Mouse (Mus musculus): ENCODE data around the gene Foxg1. TPM values are rescaled to one million over a fixed set of nuclear protein-coding genes. Genes with fewer than 3 reads are reported as not detected.

Gene Foxg1
- polyA plus RNA-seq, 1 experiment from 2014 or later, result not detected

DNA sequence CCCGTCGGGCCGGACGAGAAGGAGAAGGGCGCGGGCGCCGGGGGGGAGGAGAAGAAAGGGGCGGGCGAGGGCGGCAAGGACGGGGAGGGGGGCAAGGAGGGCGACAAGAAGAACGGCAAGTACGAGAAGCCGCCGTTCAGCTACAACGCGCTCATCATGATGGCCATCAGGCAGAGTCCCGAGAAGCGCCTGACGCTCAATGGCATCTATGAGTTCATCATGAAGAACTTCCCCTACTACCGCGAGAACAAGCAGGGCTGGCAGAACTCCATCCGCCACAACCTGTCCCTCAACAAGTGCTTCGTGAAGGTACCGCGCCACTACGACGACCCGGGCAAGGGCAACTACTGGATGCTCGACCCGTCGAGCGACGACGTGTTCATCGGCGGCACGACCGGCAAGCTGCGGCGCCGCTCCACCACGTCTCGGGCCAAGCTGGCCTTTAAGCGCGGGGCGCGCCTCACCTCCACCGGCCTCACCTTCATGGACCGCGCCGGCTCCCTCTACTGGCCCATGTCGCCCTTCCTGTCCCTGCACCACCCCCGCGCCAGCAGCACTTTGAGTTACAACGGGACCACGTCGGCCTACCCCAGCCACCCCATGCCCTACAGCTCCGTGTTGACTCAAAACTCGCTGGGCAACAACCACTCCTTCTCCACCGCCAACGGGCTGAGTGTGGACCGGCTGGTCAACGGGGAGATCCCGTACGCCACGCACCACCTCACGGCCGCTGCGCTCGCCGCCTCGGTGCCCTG is 2.6 kb downstream of the Foxg1 start, which contains the start of gene Gm43517:
Gm43517 (plus strand) TSS at position 299 of the 755 bp plus-strand sequence.
- no peak within 1 kb of the TSS for H3K9ac ChIP-seq (replicated peaks; ENCODE audit: low read length)
- peak within 1 kb of the TSS; percentile 40 for H3K4me3 ChIP-seq (ENCODE audit: low read length)
- under 1% methylated on average over 63 of the region's 75 CpGs for WGBS
- peak within 1 kb of the TSS; percentile 48 for H3K4me2 ChIP-seq (replicated peaks; ENCODE audit: low read depth, low read length)
- ATAC-seq (ENCODE audit: low FRiP score, low TSS enrichment), result peak; percentile 63
- H3K27ac ChIP-seq (ENCODE audit: low read length), result no peak within 1 kb of the TSS
- no peaks in the 10 kb centered on the region for H3K36me3 ChIP-seq (ENCODE audit: insufficient read depth, low read length)
- peaks cover 11% of the 10 kb centered on the region for H3K4me1 ChIP-seq (ENCODE audit: insufficient read depth, low read length)
- no peaks in the 10 kb centered on the region for H3K9me3 ChIP-seq (ENCODE audit: low read length)
- peaks cover 72% of the 10 kb centered on the region for H3K27me3 ChIP-seq (ENCODE audit: insufficient read depth, low read length)

DNA sequence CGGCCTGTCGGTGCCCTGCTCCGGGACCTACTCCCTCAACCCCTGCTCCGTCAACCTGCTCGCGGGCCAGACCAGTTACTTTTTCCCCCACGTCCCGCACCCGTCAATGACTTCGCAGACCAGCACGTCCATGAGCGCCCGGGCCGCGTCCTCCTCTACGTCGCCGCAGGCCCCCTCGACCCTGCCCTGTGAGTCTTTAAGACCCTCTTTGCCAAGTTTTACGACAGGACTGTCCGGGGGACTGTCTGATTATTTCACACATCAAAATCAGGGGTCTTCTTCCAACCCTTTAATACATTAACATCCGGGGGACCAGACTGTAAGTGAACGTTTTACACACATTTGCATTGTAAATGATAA is 3.2 kb downstream of the Foxg1 start:
- Histone ChIP-seq H3K36me3 (ENCODE audit: insufficient read depth, low read length) (no peaks in the 10 kb centered on the region), H3K9me3 (ENCODE audit: low read length) (no peaks in the 10 kb centered on the region), H3K4me3 (ENCODE audit: low read length) (no peak overlapping the region), H3K9ac (replicated peaks; ENCODE audit: low read length) (no peak overlapping the region), H3K27ac (ENCODE audit: low read length) (no peak overlapping the region), H3K4me2 (replicated peaks; ENCODE audit: low read depth, low read length) (no peak overlapping the region), H3K27me3 (ENCODE audit: insufficient read depth, low read length) (peaks cover 72% of the 10 kb centered on the region), H3K4me1 (ENCODE audit: insufficient read depth, low read length) (peaks cover 11% of the 10 kb centered on the region)
- ATAC-seq (ENCODE audit: low FRiP score, low TSS enrichment), result no peak
- 2% methylated on average over 23 of the region's 23 CpGs for WGBS

GRCm38 (mm10) chr12:49386081-49386805 is 3.8 kb downstream of the Foxg1 start:
- 15% methylated on average over 10 of the region's 10 CpGs for WGBS
- H3K27me3 ChIP-seq (ENCODE audit: insufficient read depth, low read length), result peaks cover 71% of the 10 kb centered on the region
- ATAC-seq (ENCODE audit: low FRiP score, low TSS enrichment), result no peak

DNA sequence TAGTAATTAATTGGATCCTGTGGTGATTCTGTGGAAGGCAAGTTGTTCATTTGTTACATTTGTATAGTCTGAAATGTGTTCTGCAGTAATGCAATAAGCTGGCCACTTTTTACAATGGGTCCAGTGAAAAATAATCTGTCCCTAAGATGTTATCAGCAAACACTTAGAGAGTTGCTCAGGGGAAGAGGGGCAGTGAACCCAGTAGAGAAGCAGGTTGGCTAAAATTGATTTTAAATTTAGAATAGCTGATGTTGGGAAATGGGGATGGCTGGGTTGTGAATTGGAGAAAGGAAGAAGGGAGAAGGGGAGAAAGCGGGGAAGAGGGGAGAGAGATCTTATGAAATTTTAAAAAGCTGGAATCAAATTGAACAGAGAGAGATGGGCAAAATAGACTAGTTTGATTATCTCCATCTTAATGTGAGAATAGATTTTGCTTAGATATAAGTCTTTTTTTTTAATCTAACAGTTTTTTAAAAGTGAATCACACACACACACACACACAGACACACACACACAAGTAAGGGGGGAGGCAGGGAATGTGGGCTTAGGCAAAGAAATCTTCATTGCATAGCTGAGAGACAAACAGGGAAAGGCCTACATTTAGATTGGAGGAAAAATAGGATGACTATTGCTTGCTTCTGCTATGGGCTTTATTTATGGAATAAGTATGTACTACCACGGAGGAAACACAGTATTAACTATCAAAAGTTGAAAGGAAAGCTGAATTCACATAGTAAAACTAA is 5.6 kb downstream of the Foxg1 start:
- Histone ChIP-seq H3K27ac (ENCODE audit: low read length) (no peak overlapping the region), H3K36me3 (ENCODE audit: insufficient read depth, low read length) (no peaks in the 10 kb centered on the region), H3K4me2 (replicated peaks; ENCODE audit: low read depth, low read length) (no peak overlapping the region), H3K9ac (replicated peaks; ENCODE audit: low read length) (no peak overlapping the region), H3K27me3 (ENCODE audit: insufficient read depth, low read length) (peaks cover 72% of the 10 kb centered on the region), H3K4me1 (ENCODE audit: insufficient read depth, low read length) (peaks cover 9% of the 10 kb centered on the region), H3K4me3 (ENCODE audit: low read length) (no peak overlapping the region), H3K9me3 (ENCODE audit: low read length) (no peaks in the 10 kb centered on the region)
- no peak for ATAC-seq (ENCODE audit: low FRiP score, low TSS enrichment)
- WGBS, result 15% methylated on average over 2 of the region's 2 CpGs

More at GRCm38 (mm10) chr12:49386081-49386805, 3.8 kb downstream of the Foxg1 start:
- Histone ChIP-seq H3K36me3 (ENCODE audit: insufficient read depth, low read length) (no peaks in the 10 kb centered on the region), H3K4me3 (ENCODE audit: low read length) (no peak overlapping the region), H3K27ac (ENCODE audit: low read length) (no peak overlapping the region), H3K4me1 (ENCODE audit: insufficient read depth, low read length) (peaks cover 11% of the 10 kb centered on the region), H3K4me2 (replicated peaks; ENCODE audit: low read depth, low read length) (no peak overlapping the region), H3K9ac (replicated peaks; ENCODE audit: low read length) (no peak overlapping the region), H3K9me3 (ENCODE audit: low read length) (no peaks in the 10 kb centered on the region)

DNA sequence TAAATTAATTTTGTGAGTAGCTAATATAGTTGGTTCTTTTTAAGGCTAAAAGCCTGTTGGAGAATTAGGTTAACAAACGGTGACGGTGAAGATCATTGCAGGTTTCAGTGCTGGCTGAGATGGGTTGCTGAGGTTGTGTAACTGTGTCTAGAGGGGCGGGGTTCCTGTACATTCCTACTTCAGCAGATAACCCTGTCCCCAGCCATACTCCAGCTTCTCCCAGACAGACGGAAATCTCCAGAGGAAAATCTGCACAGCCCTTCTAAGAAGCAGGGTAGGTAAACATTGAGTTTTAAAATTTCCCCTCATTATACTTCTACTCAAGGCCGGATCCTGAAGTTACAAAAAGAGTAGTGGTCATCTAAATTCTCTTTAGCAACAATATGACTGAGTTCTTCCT is 7.2 kb downstream of the Foxg1 start:
- H3K4me1 ChIP-seq (ENCODE audit: insufficient read depth, low read length), result no peaks in the 10 kb centered on the region
- peaks cover 67% of the 10 kb centered on the region for H3K27me3 ChIP-seq (ENCODE audit: insufficient read depth, low read length)
- H3K4me2 ChIP-seq (replicated peaks; ENCODE audit: low read depth, low read length), result no peak overlapping the region
- H3K9me3 ChIP-seq (ENCODE audit: low read length), result no peaks in the 10 kb centered on the region
- H3K27ac ChIP-seq (ENCODE audit: low read length), result no peak overlapping the region
- 5% methylated on average over 5 of the region's 5 CpGs for WGBS
- no peak for ATAC-seq (ENCODE audit: low FRiP score, low TSS enrichment)
- no peak overlapping the region for H3K4me3 ChIP-seq (ENCODE audit: low read length)
- no peak overlapping the region for H3K9ac ChIP-seq (replicated peaks; ENCODE audit: low read length)
- H3K36me3 ChIP-seq (ENCODE audit: insufficient read depth, low read length), result no peaks in the 10 kb centered on the region

DNA sequence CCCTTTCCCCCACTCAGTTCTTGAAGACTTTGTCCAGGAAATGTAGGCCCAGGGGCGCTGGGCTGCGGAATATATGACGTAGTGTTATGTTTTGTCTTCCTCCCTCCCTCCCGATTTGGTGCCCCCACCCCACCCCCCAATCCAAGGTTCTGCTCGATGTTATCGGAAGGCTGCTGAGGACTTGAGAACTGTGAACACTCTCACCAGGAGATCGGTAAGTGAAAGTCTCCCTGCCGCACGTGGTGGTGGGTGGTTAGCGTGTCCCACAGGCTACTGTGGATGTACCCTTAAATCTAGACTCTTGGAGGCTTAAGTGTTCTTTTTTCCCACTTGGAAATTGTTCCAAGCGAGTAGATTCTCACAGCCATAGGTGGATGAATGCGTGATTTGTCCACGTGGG is 7.8 kb downstream of the Foxg1 start:
- Histone ChIP-seq H3K4me3 (ENCODE audit: low read length) (no peak overlapping the region), H3K4me2 (replicated peaks; ENCODE audit: low read depth, low read length) (no peak overlapping the region), H3K9ac (replicated peaks; ENCODE audit: low read length) (no peak overlapping the region), H3K4me1 (ENCODE audit: insufficient read depth, low read length) (no peaks in the 10 kb centered on the region), H3K36me3 (ENCODE audit: insufficient read depth, low read length) (no peaks in the 10 kb centered on the region), H3K27me3 (ENCODE audit: insufficient read depth, low read length) (peaks cover 67% of the 10 kb centered on the region), H3K27ac (ENCODE audit: low read length) (no peak overlapping the region), H3K9me3 (ENCODE audit: low read length) (no peaks in the 10 kb centered on the region)
- WGBS, result 2% methylated on average over 13 of the region's 13 CpGs
- ATAC-seq (ENCODE audit: low FRiP score, low TSS enrichment), result no peak

- peak overlapping the region; percentile 2 for H3K4me3 ChIP-seq (ENCODE audit: low read length)
- WGBS, result 2% methylated on average over 9 of the region's 9 CpGs
- no peaks in the 10 kb centered on the region for H3K36me3 ChIP-seq (ENCODE audit: insufficient read depth, low read length)
- no peaks in the 10 kb centered on the region for H3K9me3 ChIP-seq (ENCODE audit: low read length)
- no peak overlapping the region for H3K9ac ChIP-seq (replicated peaks; ENCODE audit: low read length)
- peaks cover 62% of the 10 kb centered on the region for H3K27me3 ChIP-seq (ENCODE audit: insufficient read depth, low read length)
- H3K27ac ChIP-seq (ENCODE audit: low read length), result no peak overlapping the region
- ATAC-seq (ENCODE audit: low FRiP score, low TSS enrichment), result no peak
- H3K4me2 ChIP-seq (replicated peaks; ENCODE audit: low read depth, low read length), result peak overlapping the region; percentile 35
- no peaks in the 10 kb centered on the region for H3K4me1 ChIP-seq (ENCODE audit: insufficient read depth, low read length)
These were observed 8.5 kb downstream of the Foxg1 start for GRCm38 (mm10) chr12:49390926-49391304.

DNA sequence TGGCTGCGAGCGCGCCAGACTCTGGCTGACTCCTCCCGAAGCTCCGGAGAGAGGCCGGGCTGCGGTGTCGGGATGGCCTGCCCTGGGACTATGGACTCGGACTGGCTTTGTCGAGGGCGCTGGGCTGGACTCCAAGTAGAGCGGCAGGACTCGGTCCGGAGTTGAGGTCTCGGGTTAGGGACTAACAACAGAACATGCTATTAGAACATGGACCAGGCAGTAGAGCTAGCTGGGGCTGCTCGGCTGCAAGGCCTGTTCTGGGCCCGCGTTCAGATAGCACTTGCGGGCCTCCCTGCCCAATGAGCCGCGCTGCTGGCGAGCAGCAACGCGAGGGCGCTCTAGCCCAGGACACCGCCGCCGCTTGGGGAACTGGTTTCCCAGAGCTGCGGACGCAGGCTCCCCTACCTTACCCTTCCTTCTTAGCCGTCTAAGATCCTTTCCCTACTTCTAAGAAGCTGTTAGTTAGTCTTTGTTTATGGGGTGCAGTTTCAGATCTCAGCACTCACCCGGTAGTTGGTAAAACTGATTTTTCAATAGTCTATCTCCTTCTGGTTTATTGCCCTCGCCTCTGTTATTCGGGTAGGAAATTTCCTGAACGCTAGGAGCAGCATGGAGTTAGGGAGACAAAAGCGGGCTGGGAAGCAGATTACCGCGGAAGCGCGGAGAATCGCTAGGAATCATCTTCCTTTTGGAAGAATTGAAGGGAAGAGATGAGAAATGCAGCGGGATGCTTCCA is 9.0 kb downstream of the Foxg1 start:
- Histone ChIP-seq H3K27me3 (ENCODE audit: insufficient read depth, low read length) (peaks cover 60% of the 10 kb centered on the region), H3K4me1 (ENCODE audit: insufficient read depth, low read length) (no peaks in the 10 kb centered on the region), H3K36me3 (ENCODE audit: insufficient read depth, low read length) (no peaks in the 10 kb centered on the region), H3K4me3 (ENCODE audit: low read length) (peak overlapping the region; percentile 2), H3K9me3 (ENCODE audit: low read length) (no peaks in the 10 kb centered on the region), H3K4me2 (replicated peaks; ENCODE audit: low read depth, low read length) (peak overlapping the region; percentile 35), H3K27ac (ENCODE audit: low read length) (no peak overlapping the region), H3K9ac (replicated peaks; ENCODE audit: low read length) (no peak overlapping the region)
- under 1% methylated on average over 42 of the region's 42 CpGs for WGBS
- peak; percentile 97 for ATAC-seq (ENCODE audit: low FRiP score, low TSS enrichment)

DNA sequence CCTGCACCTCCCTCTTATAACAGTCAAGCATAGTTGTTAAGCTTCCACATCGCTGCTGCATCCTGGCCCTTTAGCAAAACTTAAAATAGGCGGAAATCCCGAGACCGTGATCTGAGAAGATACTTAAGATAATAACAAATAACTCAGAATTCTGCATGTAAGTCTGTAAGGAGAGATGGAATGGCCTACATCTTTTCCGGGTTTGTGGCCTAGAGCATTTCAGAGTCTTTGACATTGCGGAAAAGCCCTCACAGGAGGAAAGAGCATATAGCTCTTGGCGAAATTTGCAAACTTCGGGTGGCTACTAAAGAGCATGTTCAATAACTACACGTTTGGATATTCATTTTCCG is 9.6 kb downstream of the Foxg1 start:
- H3K4me1 ChIP-seq (ENCODE audit: insufficient read depth, low read length), result no peaks in the 10 kb centered on the region
- no peak for ATAC-seq (ENCODE audit: low FRiP score, low TSS enrichment)
- H3K4me2 ChIP-seq (replicated peaks; ENCODE audit: low read depth, low read length), result no peak overlapping the region
- H3K27ac ChIP-seq (ENCODE audit: low read length), result no peak overlapping the region
- no peaks in the 10 kb centered on the region for H3K9me3 ChIP-seq (ENCODE audit: low read length)
- no peaks in the 10 kb centered on the region for H3K36me3 ChIP-seq (ENCODE audit: insufficient read depth, low read length)
- H3K4me3 ChIP-seq (ENCODE audit: low read length), result no peak overlapping the region
- WGBS, result 2% methylated on average over 10 of the region's 10 CpGs
- H3K27me3 ChIP-seq (ENCODE audit: insufficient read depth, low read length), result peaks cover 64% of the 10 kb centered on the region
- H3K9ac ChIP-seq (replicated peaks; ENCODE audit: low read length), result no peak overlapping the region

All from kidney, embryonic 16.5 days (tissue).